Comparison of ENCODE assay signal across 25 mouse cellular contexts in genomic region chr2:53179876-53180275, GRCm38 (mm10). TPM values are rescaled to one million over a fixed set of nuclear protein-coding genes. Genes with fewer than 3 reads are reported as not detected.
DNase-seq lines count a peak whose midpoint lies in the region; ATAC-seq and TF ChIP-seq lines count a peak whose summit lies in the region.
"Had no signal": no experiment of that assay in that cellular context is flagged by ENCODE, and none has a peak within 500 bp of the region (broad histone marks: within the 10 kb centered on the region; RNA-seq: fewer than 3 reads in every experiment).

No protein-coding gene starts in this region.

- peaks cover 4% of the 10 kb centered on the region for H3K36me3 ChIP-seq in liver, adult 2 months (ENCODE audit: control insufficient read depth, insufficient read depth, low read length)
- peaks cover 3% of the 10 kb centered on the region; the same call in 1 of the 2 replicates for H3K36me3 ChIP-seq in liver, embryonic 11.5 days (ENCODE audit: control insufficient read depth, insufficient read depth, low read length)

- peaks cover 4% of the 10 kb centered on the region; the same call in 1 of the 2 replicates for H3K79me2 ChIP-seq in liver, adult 2 months (ENCODE audit: control insufficient read depth, insufficient read depth, low read length)

- ATAC-seq in frontal cortex, adult (ENCODE audit: low TSS enrichment): peak; percentile 57; the same call in 1 of the 2 replicates
- no peak for ATAC-seq in liver, embryonic 11.5 days (replicated peaks; ENCODE audit: low FRiP score)
- ATAC-seq: activated CD4-positive, CD25-positive, alpha-beta regulatory T cell, adult 4 months; CD4-positive, CD25-positive, alpha-beta regulatory T cell, adult 4 months; forebrain, embryonic 14.5 days; forebrain, embryonic 16.5 days; Patski had no signal

- no peak for DNase-seq in frontal cortex, postnatal 36 days (ENCODE audit: low spot score in 2 of 2)
- peak; percentile 27 for DNase-seq in liver, adult 2 months (ENCODE audit: extremely low read depth, low read depth, low spot score)
- no peak for DNase-seq in liver, embryonic 11.5 days (ENCODE audit: low spot score)
- DNase-seq in adrenal gland, adult 18-20 months (ENCODE audit: low spot score in 2 of 2): no peak
- DNase-seq: adrenal gland, adult 2 months; adrenal gland, postnatal 10 days; adrenal gland, postnatal 25 days; B cell, adult 2 months; cerebellum, adult 11-12 months; cerebellum, adult 2 months; cerebellum, adult 9-10 months; cerebellum, postnatal 10 days; cerebellum, postnatal 25 days had no signal

- H3K27me3 ChIP-seq in liver, adult 2 months (ENCODE audit: control insufficient read depth, insufficient read depth, low read length): no peaks in the 10 kb centered on the region
- no peaks in the 10 kb centered on the region for H3K27me3 ChIP-seq in liver, embryonic 11.5 days (replicated peaks; ENCODE audit: control insufficient read depth, insufficient read depth, low read length)
- H3K27me3 ChIP-seq: CH12.LX; embryonic facial prominence, embryonic 12.5 days; forebrain, embryonic 12.5 days; Patski had no signal

- no peak for TF ChIP-seq CTCF in liver, adult 2 months (IDR thresholded peaks at IDR 0.05; ENCODE audit: low read depth, low read length)

- no peak overlapping the region for H3K27ac ChIP-seq in liver, adult 2 months (replicated peaks; ENCODE audit: insufficient read depth, low read depth, low read length)
- no peak overlapping the region for H3K27ac ChIP-seq in liver, embryonic 11.5 days (ENCODE audit: low read depth, low read length)
- H3K27ac ChIP-seq: embryonic facial prominence, embryonic 10.5 days; embryonic facial prominence, embryonic 12.5 days; forebrain, embryonic 10.5 days; forebrain, embryonic 12.5 days had no signal

- no peak overlapping the region for H3K9ac ChIP-seq in liver, adult 2 months (ENCODE audit: low read depth, low read length)
- H3K9ac ChIP-seq in liver, embryonic 11.5 days (ENCODE audit: low read depth, low read length): no peak overlapping the region
- H3K9ac ChIP-seq: embryonic facial prominence, embryonic 12.5 days; forebrain, embryonic 12.5 days had no signal

- no peak overlapping the region for H3K4me3 ChIP-seq in liver, adult 2 months (ENCODE audit: insufficient read depth, low read depth, low read length)
- no peak overlapping the region for H3K4me3 ChIP-seq in liver, embryonic 11.5 days (ENCODE audit: low read depth, low read length)
- H3K4me3 ChIP-seq: embryonic facial prominence, embryonic 10.5 days; embryonic facial prominence, embryonic 12.5 days; forebrain, embryonic 10.5 days; forebrain, embryonic 12.5 days had no signal

- no peak overlapping the region for H3K4me2 ChIP-seq in liver, embryonic 11.5 days
- H3K4me2 ChIP-seq: embryonic facial prominence, embryonic 12.5 days; forebrain, embryonic 12.5 days had no signal

- peaks cover 5% of the 10 kb centered on the region for H3K4me1 ChIP-seq in liver, adult 2 months (ENCODE audit: control insufficient read depth, insufficient read depth, low read length)
- no peaks in the 10 kb centered on the region; the same call in 1 of the 2 replicates for H3K4me1 ChIP-seq in liver, embryonic 11.5 days (replicated peaks; ENCODE audit: control insufficient read depth, insufficient read depth, low read length)
- H3K4me1 ChIP-seq: embryonic facial prominence, embryonic 10.5 days; embryonic facial prominence, embryonic 12.5 days; forebrain, embryonic 10.5 days; forebrain, embryonic 12.5 days had no signal

- no peaks in the 10 kb centered on the region for H3K9me3 ChIP-seq in liver, embryonic 11.5 days (ENCODE audit: control insufficient read depth, low read length)
- H3K9me3 ChIP-seq: embryonic facial prominence, embryonic 10.5 days; embryonic facial prominence, embryonic 12.5 days; forebrain, embryonic 10.5 days; forebrain, embryonic 12.5 days; G1E had no signal

- no peak for TF ChIP-seq POLR2A in liver, adult 2 months (IDR thresholded peaks at IDR 0.05; ENCODE audit: extremely low read depth, insufficient read depth, low read length)

RNA-seq across cellular contexts. Expression of gene Prpf40a, which starts 11.2 kb away (rescaled TPM):
- 26.6 and 35.7 TPM in 2 replicates for total RNA-seq in liver, adult 2 months (2014; rRNA removed)
- polyA plus RNA-seq in liver, adult 2 months (2012; rRNA removed): 10.3 and 13.2 TPM in 2 replicates
- 136 and 154 TPM in 2 replicates for polyA plus RNA-seq in liver, embryonic 11.5 days (2014; fragmentation: Nextera tagmentation; extraction: Ambion mirVana)
- total RNA-seq in adrenal gland, adult 18-20 months (2021): 10 to 100 TPM; 56.4 to 81.3 TPM

RNA-seq across cellular contexts. Expression of gene Arl6ip6, which starts 11.7 kb away (rescaled TPM):
- total RNA-seq in liver, adult 2 months (2014; rRNA removed): 10.2 and 11.5 TPM in 2 replicates
- 4.2 and 5.2 TPM in 2 replicates for polyA plus RNA-seq in liver, adult 2 months (2012; rRNA removed)
- 48.0 and 52.3 TPM in 2 replicates for polyA plus RNA-seq in liver, embryonic 11.5 days (2014; fragmentation: Nextera tagmentation; extraction: Ambion mirVana)
- 10 to 100 TPM; 15.6 to 25.5 TPM for total RNA-seq in adrenal gland, adult 18-20 months (2021)
